Mouse (Mus musculus): ENCODE measurements around the gene Ets1. TPM values are rescaled to one million over a fixed set of nuclear protein-coding genes. Genes with fewer than 3 reads are reported as not detected.

Gene Ets1
- polyA plus RNA-seq, 1 experiment from 2014 or later = 16.0 TPM

GRCm38 (mm10) chr9:32735071-32735470 lies 99.0 kb downstream of the Ets1 start:
- Histone ChIP-seq H3K4me3 (no peak overlapping the region), H3K4me2 (no peak overlapping the region), H3K4me1 (no peaks in the 10 kb centered on the region), H3K27me3 (no peaks in the 10 kb centered on the region), H3K9me3 (replicated peaks) (no peaks in the 10 kb centered on the region), H3K36me3 (ENCODE audit: poor library complexity, severe bottlenecking) (no peaks in the 10 kb centered on the region), H3K27ac (no peak overlapping the region), H3K9ac (no peak overlapping the region)
- ATAC-seq = no peak
- WGBS = 94% methylated on average over 7 of the region's 7 CpGs

GRCm38 (mm10) chr9:32736051-32736450 lies 100.0 kb downstream of the Ets1 start:
- Histone ChIP-seq H3K4me1 (no peaks in the 10 kb centered on the region), H3K36me3 (ENCODE audit: poor library complexity, severe bottlenecking) (no peaks in the 10 kb centered on the region), H3K4me2 (no peak overlapping the region), H3K9ac (no peak overlapping the region), H3K27ac (no peak overlapping the region), H3K27me3 (no peaks in the 10 kb centered on the region), H3K9me3 (replicated peaks) (no peaks in the 10 kb centered on the region), H3K4me3 (no peak overlapping the region)
- 74% methylated on average over 9 of the region's 9 CpGs for WGBS
- ATAC-seq = no peak

GRCm38 (mm10) chr9:32739988-32740387 lies 104.0 kb downstream of the Ets1 start:
- Histone ChIP-seq H3K4me2 (no peak overlapping the region), H3K4me3 (no peak overlapping the region), H3K27me3 (no peaks in the 10 kb centered on the region), H3K9me3 (replicated peaks) (no peaks in the 10 kb centered on the region), H3K4me1 (peaks cover 17% of the 10 kb centered on the region), H3K36me3 (ENCODE audit: poor library complexity, severe bottlenecking) (no peaks in the 10 kb centered on the region), H3K27ac (no peak overlapping the region), H3K9ac (no peak overlapping the region)
- WGBS = 82% methylated on average over 4 of the region's 4 CpGs
- no peak for ATAC-seq

- Histone ChIP-seq H3K4me2 (no peak overlapping the region), H3K9me3 (replicated peaks) (no peaks in the 10 kb centered on the region), H3K4me1 (peaks cover 17% of the 10 kb centered on the region), H3K36me3 (ENCODE audit: poor library complexity, severe bottlenecking) (no peaks in the 10 kb centered on the region), H3K27ac (no peak overlapping the region), H3K4me3 (no peak overlapping the region), H3K9ac (no peak overlapping the region), H3K27me3 (0 out of 2 replicates have a peak, but pooled peaks cover 3% of the 10 kb centered on the region)
- ATAC-seq = no peak
- 85% methylated on average over 12 of the region's 12 CpGs for WGBS
Measured at GRCm38 (mm10) chr9:32740751-32741387, 104.8 kb downstream of the Ets1 start.

- Histone ChIP-seq H3K9me3 (replicated peaks) (no peaks in the 10 kb centered on the region), H3K9ac (no peak overlapping the region), H3K27me3 (0 out of 2 replicates have a peak, but pooled peaks cover 3% of the 10 kb centered on the region), H3K4me3 (no peak overlapping the region), H3K27ac (no peak overlapping the region), H3K4me1 (peaks cover 17% of the 10 kb centered on the region), H3K36me3 (ENCODE audit: poor library complexity, severe bottlenecking) (no peaks in the 10 kb centered on the region), H3K4me2 (no peak overlapping the region)
- WGBS = 48% methylated on average over 2 of the region's 2 CpGs
- ATAC-seq = no peak; the same call in 1 of the 2 replicates
Measured at GRCm38 (mm10) chr9:32741681-32742080, 105.7 kb downstream of the Ets1 start.

GRCm38 (mm10) chr9:32743157-32743556 lies 107.1 kb downstream of the Ets1 start:
- Histone ChIP-seq H3K36me3 (ENCODE audit: poor library complexity, severe bottlenecking) (no peaks in the 10 kb centered on the region), H3K4me2 (no peak overlapping the region), H3K9me3 (replicated peaks) (no peaks in the 10 kb centered on the region), H3K9ac (no peak overlapping the region), H3K4me1 (peaks cover 17% of the 10 kb centered on the region), H3K27me3 (0 out of 2 replicates have a peak, but pooled peaks cover 3% of the 10 kb centered on the region), H3K27ac (no peak overlapping the region), H3K4me3 (no peak overlapping the region)
- 85% methylated on average over 8 of the region's 8 CpGs for WGBS
- ATAC-seq = no peak

GRCm38 (mm10) chr9:32743642-32744161 lies 107.7 kb downstream of the Ets1 start:
- 70% methylated on average over 9 of the region's 9 CpGs for WGBS
- ATAC-seq = no peak

GRCm38 (mm10) chr9:32744288-32744687 lies 108.3 kb downstream of the Ets1 start:
- no peak overlapping the region for H3K27ac ChIP-seq
- 74% methylated on average over 9 of the region's 9 CpGs for WGBS
- H3K4me1 ChIP-seq = peaks cover 17% of the 10 kb centered on the region
- H3K9ac ChIP-seq = no peak overlapping the region
- no peak overlapping the region for H3K4me3 ChIP-seq
- H3K36me3 ChIP-seq (ENCODE audit: poor library complexity, severe bottlenecking) = no peaks in the 10 kb centered on the region
- no peak overlapping the region for H3K4me2 ChIP-seq
- no peak for ATAC-seq
- H3K9me3 ChIP-seq (replicated peaks) = no peaks in the 10 kb centered on the region
- 0 out of 2 replicates have a peak, but pooled peaks cover 3% of the 10 kb centered on the region for H3K27me3 ChIP-seq

More at GRCm38 (mm10) chr9:32743642-32744161, 107.7 kb downstream of the Ets1 start:
- Histone ChIP-seq H3K4me2 (no peak overlapping the region), H3K27me3 (0 out of 2 replicates have a peak, but pooled peaks cover 3% of the 10 kb centered on the region), H3K4me3 (no peak overlapping the region), H3K9me3 (replicated peaks) (no peaks in the 10 kb centered on the region), H3K4me1 (peaks cover 17% of the 10 kb centered on the region), H3K36me3 (ENCODE audit: poor library complexity, severe bottlenecking) (no peaks in the 10 kb centered on the region), H3K27ac (no peak overlapping the region), H3K9ac (no peak overlapping the region)

- no peak overlapping the region for H3K9ac ChIP-seq
- no peak overlapping the region for H3K4me2 ChIP-seq
- 87% methylated on average over 12 of the region's 12 CpGs for WGBS
- no peaks in the 10 kb centered on the region for H3K9me3 ChIP-seq (replicated peaks)
- H3K27ac ChIP-seq = no peak overlapping the region
- no peak for ATAC-seq
- peaks cover 17% of the 10 kb centered on the region for H3K4me1 ChIP-seq
- H3K36me3 ChIP-seq (ENCODE audit: poor library complexity, severe bottlenecking) = no peaks in the 10 kb centered on the region
- 0 out of 2 replicates have a peak, but pooled peaks cover 3% of the 10 kb centered on the region for H3K27me3 ChIP-seq
- H3K4me3 ChIP-seq = no peak overlapping the region
Measured at GRCm38 (mm10) chr9:32745079-32745763, 109.2 kb downstream of the Ets1 start.

- no peak overlapping the region for H3K4me2 ChIP-seq
- H3K4me1 ChIP-seq = peaks cover 17% of the 10 kb centered on the region
- 89% methylated on average over 8 of the region's 8 CpGs for WGBS
- H3K4me3 ChIP-seq = no peak overlapping the region
- no peaks in the 10 kb centered on the region for H3K9me3 ChIP-seq (replicated peaks)
- ATAC-seq = no peak
- H3K9ac ChIP-seq = no peak overlapping the region
- H3K36me3 ChIP-seq (ENCODE audit: poor library complexity, severe bottlenecking) = no peaks in the 10 kb centered on the region
- no peak overlapping the region for H3K27ac ChIP-seq
- H3K27me3 ChIP-seq = 0 out of 2 replicates have a peak, but pooled peaks cover 3% of the 10 kb centered on the region
Measured at GRCm38 (mm10) chr9:32745998-32746397, 110.0 kb downstream of the Ets1 start.

GRCm38 (mm10) chr9:32746615-32747014 lies 110.6 kb downstream of the Ets1 start:
- H3K9me3 ChIP-seq (replicated peaks) = no peaks in the 10 kb centered on the region
- H3K27me3 ChIP-seq = 0 out of 2 replicates have a peak, but pooled peaks cover 3% of the 10 kb centered on the region
- H3K4me3 ChIP-seq = no peak overlapping the region
- no peak overlapping the region for H3K27ac ChIP-seq
- 90% methylated on average over 6 of the region's 6 CpGs for WGBS
- no peak for ATAC-seq
- peaks cover 13% of the 10 kb centered on the region for H3K4me1 ChIP-seq
- H3K4me2 ChIP-seq = no peak overlapping the region
- H3K36me3 ChIP-seq (ENCODE audit: poor library complexity, severe bottlenecking) = no peaks in the 10 kb centered on the region
- H3K9ac ChIP-seq = no peak overlapping the region

GRCm38 (mm10) chr9:32747624-32748023 lies 111.6 kb downstream of the Ets1 start:
- H3K27me3 ChIP-seq = 0 out of 2 replicates have a peak, but pooled peaks cover 3% of the 10 kb centered on the region
- no peak overlapping the region for H3K4me2 ChIP-seq
- ATAC-seq = no peak
- H3K9ac ChIP-seq = no peak overlapping the region
- H3K36me3 ChIP-seq (ENCODE audit: poor library complexity, severe bottlenecking) = no peaks in the 10 kb centered on the region
- no peak overlapping the region for H3K27ac ChIP-seq
- H3K4me1 ChIP-seq = 0 out of 2 replicates have a peak, but pooled peaks cover 4% of the 10 kb centered on the region
- WGBS = 89% methylated on average over 8 of the region's 8 CpGs
- no peaks in the 10 kb centered on the region for H3K9me3 ChIP-seq (replicated peaks)
- H3K4me3 ChIP-seq = no peak overlapping the region
